Mouse (Mus musculus): Measurements from ENCODE around the gene Pard6a. TPM values are rescaled to one million over a fixed set of nuclear protein-coding genes. Genes with fewer than 3 reads are reported as not detected.

Gene Pard6a
- polyA plus RNA-seq, 1 experiment from 2014 or later: 15.0 TPM

DNA sequence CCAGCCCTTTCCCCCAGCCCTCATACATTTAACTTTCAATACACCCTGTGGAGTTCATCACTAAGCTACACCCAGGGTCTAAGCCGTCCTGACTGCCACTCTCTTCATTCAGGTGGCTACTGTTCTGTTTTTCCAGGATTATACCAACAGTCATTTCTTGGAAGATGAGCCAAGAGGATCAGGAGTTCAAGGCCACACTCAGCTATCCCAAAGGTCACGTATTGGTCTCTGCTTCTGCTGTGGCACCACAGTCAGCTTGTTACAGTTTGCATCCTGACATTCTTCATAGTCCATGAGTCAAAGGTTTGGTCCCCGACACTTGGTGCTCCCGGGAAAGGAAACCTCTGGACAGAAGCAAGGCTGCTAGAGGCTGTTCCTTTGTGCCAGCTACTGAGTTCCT lies 18.7 kb downstream of the Pard6a start:
- no peaks in the 10 kb centered on the region for H3K9me3 ChIP-seq

DNA sequence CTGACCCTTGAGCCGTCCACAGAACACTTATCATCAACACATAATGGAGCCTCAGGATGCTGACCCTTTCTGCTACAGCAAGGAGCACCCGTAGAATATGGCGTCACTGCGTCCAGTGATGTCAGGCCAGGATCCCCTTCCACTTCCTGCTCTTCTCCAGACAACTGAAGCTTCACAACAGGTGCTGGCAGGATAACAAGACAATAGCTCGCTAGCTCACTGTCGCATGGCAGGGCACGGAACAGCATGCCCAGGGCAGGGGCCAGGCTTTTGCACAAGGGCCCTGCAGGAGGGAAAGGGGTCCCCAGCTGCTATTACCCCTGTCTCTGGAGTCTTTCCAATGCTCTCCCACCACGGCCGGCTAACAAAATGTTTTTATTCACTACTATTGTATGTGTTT lies 21.9 kb downstream of the Pard6a start:
- Histone ChIP-seq H3K27ac (no peak overlapping the region), H3K9me3 (no peaks in the 10 kb centered on the region), H3K36me3 (peaks cover 6% of the 10 kb centered on the region; the same call in 1 of the 2 replicates), H3K4me3 (replicated peaks) (no peak overlapping the region), H3K4me2 (no peak overlapping the region), H3K27me3 (replicated peaks) (no peaks in the 10 kb centered on the region), H3K4me1 (no peaks in the 10 kb centered on the region), H3K9ac (no peak overlapping the region)
- WGBS: 89% methylated on average over 9 of the region's 9 CpGs
- ATAC-seq (ENCODE audit: insufficient read depth, low FRiP score, low read depth): no peak

More for the DNA sequence above, 18.7 kb downstream of the Pard6a start:
- Histone ChIP-seq H3K4me3 (replicated peaks) (no peak overlapping the region), H3K27me3 (replicated peaks) (no peaks in the 10 kb centered on the region), H3K9ac (no peak overlapping the region), H3K36me3 (no peaks in the 10 kb centered on the region), H3K27ac (no peak overlapping the region), H3K4me1 (no peaks in the 10 kb centered on the region), H3K4me2 (no peak overlapping the region)
- WGBS: 80% methylated on average over 4 of the region's 4 CpGs
- ATAC-seq (ENCODE audit: insufficient read depth, low FRiP score, low read depth): no peak

DNA sequence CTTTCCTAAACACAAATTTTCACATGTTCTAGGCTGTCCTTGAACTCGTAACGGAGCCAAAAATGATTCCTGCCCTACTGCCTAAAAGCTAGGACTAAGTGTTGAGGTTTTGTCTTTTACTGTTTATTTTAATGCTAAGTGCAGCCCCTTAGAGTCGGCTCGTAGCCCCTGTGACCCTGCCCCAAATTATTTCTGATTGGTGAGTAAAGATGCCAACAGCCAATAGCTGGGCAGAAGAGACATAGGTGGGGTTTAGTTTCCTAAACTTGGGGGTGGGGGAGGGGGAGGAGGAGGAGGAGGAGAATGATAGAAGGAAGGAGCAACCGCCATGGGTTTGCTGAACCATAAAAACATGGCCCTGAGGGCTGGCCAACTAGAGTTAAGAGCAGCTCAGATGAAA lies 24.8 kb downstream of the Pard6a start:
- WGBS: 70% methylated on average over 5 of the region's 5 CpGs
- Histone ChIP-seq H3K4me1 (no peaks in the 10 kb centered on the region), H3K36me3 (peaks cover 6% of the 10 kb centered on the region; the same call in 1 of the 2 replicates), H3K9me3 (no peaks in the 10 kb centered on the region), H3K9ac (no peak overlapping the region), H3K4me2 (no peak overlapping the region), H3K4me3 (replicated peaks) (no peak overlapping the region), H3K27ac (no peak overlapping the region), H3K27me3 (replicated peaks) (no peaks in the 10 kb centered on the region)
- ATAC-seq (ENCODE audit: insufficient read depth, low FRiP score, low read depth): no peak

DNA sequence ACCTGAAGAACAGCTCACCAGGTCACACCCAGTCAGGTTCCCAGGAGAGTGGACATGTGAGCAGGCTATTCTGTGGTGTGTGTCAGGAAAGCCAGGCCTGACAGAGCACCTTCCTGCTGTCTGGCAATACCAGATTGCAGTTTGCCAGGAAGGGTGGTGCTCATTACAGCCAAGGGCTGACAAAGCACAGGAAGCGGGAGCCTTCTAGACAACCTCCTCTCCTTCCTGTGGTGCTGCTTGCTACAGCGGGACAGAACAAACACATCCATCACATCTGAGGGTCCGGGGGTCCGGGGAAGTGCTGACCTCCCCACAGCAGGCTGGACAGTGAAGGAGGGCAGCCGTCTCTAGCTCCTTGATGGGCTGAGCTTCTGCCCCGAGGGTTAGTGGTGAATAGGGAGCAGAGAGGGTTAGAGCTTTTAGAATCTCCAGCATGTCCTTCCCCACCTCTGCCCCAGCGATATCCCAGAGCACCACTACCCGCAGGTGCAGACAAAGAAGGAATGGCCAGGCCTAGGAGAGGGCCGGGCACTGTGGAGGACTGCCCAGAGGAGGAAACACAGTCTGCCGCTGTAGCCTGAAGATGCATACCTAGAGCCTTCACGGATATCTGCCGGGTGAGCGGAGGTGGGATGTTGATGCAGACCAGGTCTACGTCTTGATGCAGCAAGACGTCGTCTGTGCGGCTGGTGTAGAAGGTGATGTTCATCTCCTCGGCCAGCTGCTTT lies 26.6 kb downstream of the Pard6a start:
- Histone ChIP-seq H3K4me1 (no peaks in the 10 kb centered on the region), H3K27ac (peak overlapping the region; percentile 51; the same call in 1 of the 2 replicates), H3K4me3 (replicated peaks) (no peak overlapping the region), H3K27me3 (replicated peaks) (no peaks in the 10 kb centered on the region), H3K9me3 (no peaks in the 10 kb centered on the region), H3K36me3 (peaks cover 6% of the 10 kb centered on the region; the same call in 1 of the 2 replicates), H3K4me2 (no peak overlapping the region), H3K9ac (no peak overlapping the region)
- 71% methylated on average over 18 of the region's 18 CpGs for WGBS
- ATAC-seq (ENCODE audit: insufficient read depth, low FRiP score, low read depth): no peak

DNA sequence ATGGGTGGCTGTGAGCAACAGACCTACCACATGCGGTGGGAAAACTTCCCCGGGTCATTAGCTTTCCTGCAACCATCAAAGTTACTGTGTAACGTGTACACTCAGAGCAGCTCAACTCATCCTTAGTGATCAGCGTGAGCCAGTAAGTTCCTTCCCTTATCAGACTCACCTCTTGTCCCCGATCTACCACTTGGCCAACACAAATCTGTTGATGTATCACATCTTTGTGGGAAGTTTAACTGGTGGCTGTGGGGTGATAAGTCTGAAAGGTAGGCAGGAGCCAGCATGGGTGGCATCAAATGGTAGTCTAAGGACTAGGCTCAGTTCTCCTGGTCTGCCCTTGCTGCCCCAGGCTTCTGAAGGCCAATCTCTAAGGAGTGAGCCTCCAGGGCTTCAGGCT lies 31.2 kb downstream of the Pard6a start:
- no peak overlapping the region for H3K9ac ChIP-seq
- no peak overlapping the region for H3K27ac ChIP-seq
- ATAC-seq (ENCODE audit: insufficient read depth, low FRiP score, low read depth): no peak
- H3K36me3 ChIP-seq: peaks cover 5% of the 10 kb centered on the region; the same call in 1 of the 2 replicates
- H3K4me1 ChIP-seq: no peaks in the 10 kb centered on the region
- H3K4me2 ChIP-seq: no peak overlapping the region
- WGBS: 85% methylated on average over 5 of the region's 5 CpGs
- no peaks in the 10 kb centered on the region for H3K9me3 ChIP-seq
- no peak overlapping the region for H3K4me3 ChIP-seq (replicated peaks)
- no peaks in the 10 kb centered on the region for H3K27me3 ChIP-seq (replicated peaks)

DNA sequence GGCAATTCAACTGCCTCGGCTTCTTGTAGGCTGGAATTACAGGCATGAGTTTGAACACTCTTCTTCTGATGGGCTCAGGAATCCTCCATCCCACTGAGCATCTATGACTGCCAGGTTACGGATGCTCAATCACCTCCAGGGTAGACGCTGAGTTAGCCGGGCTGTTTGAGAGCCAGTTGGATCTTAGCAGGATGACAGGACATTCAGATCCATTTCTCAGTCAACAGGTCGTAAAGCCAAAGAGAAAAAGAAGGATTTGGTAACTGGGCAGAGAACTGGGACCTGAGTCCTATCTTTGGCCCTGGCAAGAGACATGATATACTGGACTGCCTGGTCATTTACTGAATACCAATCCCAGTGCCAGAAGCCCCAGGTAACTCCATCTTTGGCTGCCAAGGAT lies 38.3 kb downstream of the Pard6a start:
- H3K4me3 ChIP-seq (replicated peaks): no peak overlapping the region
- 88% methylated on average over 5 of the region's 5 CpGs for WGBS
- H3K36me3 ChIP-seq: no peaks in the 10 kb centered on the region
- no peak overlapping the region for H3K27ac ChIP-seq
- H3K4me2 ChIP-seq: no peak overlapping the region
- no peaks in the 10 kb centered on the region for H3K9me3 ChIP-seq
- no peak for ATAC-seq (ENCODE audit: insufficient read depth, low FRiP score, low read depth)
- no peak overlapping the region for H3K9ac ChIP-seq
- no peaks in the 10 kb centered on the region for H3K27me3 ChIP-seq (replicated peaks)
- H3K4me1 ChIP-seq: no peaks in the 10 kb centered on the region

DNA sequence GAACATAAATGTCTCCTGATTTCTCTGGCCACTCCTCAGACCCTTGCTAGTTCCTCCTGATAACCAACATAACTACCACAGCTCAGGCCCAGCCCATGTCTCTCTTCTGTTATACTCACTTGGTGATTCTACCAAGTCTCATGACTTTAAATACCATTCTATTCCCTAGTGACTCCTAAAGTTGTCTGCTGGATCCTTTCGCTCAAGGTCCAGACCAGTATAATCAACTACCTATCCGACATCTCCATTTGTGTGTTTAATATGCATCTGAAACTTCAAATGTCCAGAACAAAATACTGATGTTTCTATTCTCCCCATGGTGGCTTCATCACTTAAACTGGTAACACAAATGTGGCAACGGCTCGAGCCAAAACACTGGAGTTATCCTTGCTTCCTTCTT lies 42.4 kb downstream of the Pard6a start:
- Histone ChIP-seq H3K27ac (no peak overlapping the region), H3K9ac (no peak overlapping the region), H3K36me3 (no peaks in the 10 kb centered on the region), H3K9me3 (no peaks in the 10 kb centered on the region), H3K4me1 (no peaks in the 10 kb centered on the region), H3K27me3 (replicated peaks) (no peaks in the 10 kb centered on the region), H3K4me3 (replicated peaks) (no peak overlapping the region), H3K4me2 (no peak overlapping the region)
- WGBS: 83% methylated on average over 4 of the region's 4 CpGs
- ATAC-seq (ENCODE audit: insufficient read depth, low FRiP score, low read depth): no peak

DNA sequence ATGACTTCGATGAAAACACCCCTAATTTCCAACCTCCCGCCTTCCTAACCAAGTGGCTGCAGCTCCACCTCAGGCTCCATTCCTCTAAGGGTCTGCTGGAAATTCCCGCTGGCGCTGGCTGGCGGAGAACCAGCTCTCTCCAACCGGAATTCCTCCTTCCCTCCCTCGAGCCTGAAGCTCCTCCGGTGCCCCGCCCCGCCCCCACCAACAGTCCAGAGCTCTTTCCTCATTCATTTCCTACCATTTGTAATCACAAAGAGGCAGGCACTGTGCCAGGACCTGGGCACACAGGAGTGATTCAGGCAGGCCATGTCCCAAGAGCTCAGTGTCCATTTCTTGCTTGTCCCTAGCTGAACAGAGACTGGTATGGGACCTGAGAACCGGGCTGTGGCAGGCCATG lies 49.7 kb downstream of the Pard6a start:
- H3K9me3 ChIP-seq: no peaks in the 10 kb centered on the region
- peak overlapping the region; percentile 12; the same call in 1 of the 2 replicates for H3K27ac ChIP-seq
- ATAC-seq (ENCODE audit: insufficient read depth, low FRiP score, low read depth): peak; percentile 45; the same call in 1 of the 2 replicates
- H3K4me2 ChIP-seq: peak overlapping the region; percentile 37
- no peak overlapping the region for H3K9ac ChIP-seq
- no peak overlapping the region for H3K4me3 ChIP-seq (replicated peaks)
- 20% methylated on average over 11 of the region's 11 CpGs for WGBS
- no peaks in the 10 kb centered on the region for H3K27me3 ChIP-seq (replicated peaks)
- H3K36me3 ChIP-seq: no peaks in the 10 kb centered on the region
- H3K4me1 ChIP-seq: peaks cover 15% of the 10 kb centered on the region

Other genes with a start within 250 kb of the Pard6a start
- 44.7 and 45.5 TPM in 2 replicates for gene Tppp3, start 229.6 kb upstream of the Pard6a start, polyA plus RNA-seq (2015; fragmentation: Nextera tagmentation; extraction: Ambion mirVana)
- gene Zdhhc1, start 204.2 kb upstream of the Pard6a start, polyA plus RNA-seq (2015; fragmentation: Nextera tagmentation; extraction: Ambion mirVana): 32.2 and 34.7 TPM in 2 replicates
- 2.5 and 2.7 TPM in 2 replicates for gene Hsd11b2, start 182.4 kb upstream of the Pard6a start, polyA plus RNA-seq (2015; fragmentation: Nextera tagmentation; extraction: Ambion mirVana)
- gene Atp6v0d1, start 135.1 kb upstream of the Pard6a start, polyA plus RNA-seq (2015; fragmentation: Nextera tagmentation; extraction: Ambion mirVana): 73.2 and 75.8 TPM in 2 replicates
- gene Ripor1, start 95.9 kb upstream of the Pard6a start, polyA plus RNA-seq (2015; fragmentation: Nextera tagmentation; extraction: Ambion mirVana): 21.0 and 23.4 TPM in 2 replicates
- gene Ctcf, start 64.6 kb upstream of the Pard6a start, polyA plus RNA-seq (2015; fragmentation: Nextera tagmentation; extraction: Ambion mirVana): 109 and 112 TPM in 2 replicates
- 0.77 and 1.1 TPM in 2 replicates for gene Agrp, start 63.8 kb upstream of the Pard6a start, polyA plus RNA-seq (2015; fragmentation: Nextera tagmentation; extraction: Ambion mirVana)
- gene Carmil2, start 14.9 kb upstream of the Pard6a start, polyA plus RNA-seq (2015; fragmentation: Nextera tagmentation; extraction: Ambion mirVana): 1.2 and 1.4 TPM in 2 replicates
- 45.0 and 52.8 TPM in 2 replicates for gene Acd, start within 50 bp of the Pard6a start, polyA plus RNA-seq (2015; fragmentation: Nextera tagmentation; extraction: Ambion mirVana)
- 0.19 TPM in 1 of 2 replicates, not detected in the other for gene 4933405L10Rik, start 6.5 kb downstream of the Pard6a start, polyA plus RNA-seq (2015; fragmentation: Nextera tagmentation; extraction: Ambion mirVana)
- 18.0 and 18.1 TPM in 2 replicates for gene Enkd1, start 7.1 kb downstream of the Pard6a start, polyA plus RNA-seq (2015; fragmentation: Nextera tagmentation; extraction: Ambion mirVana)
- gene Gfod2, start 57.5 kb downstream of the Pard6a start, polyA plus RNA-seq (2015; fragmentation: Nextera tagmentation; extraction: Ambion mirVana): 16.0 and 16.2 TPM in 2 replicates
- 13.1 and 13.4 TPM in 2 replicates for gene Ranbp10, start 126.2 kb downstream of the Pard6a start, polyA plus RNA-seq (2015; fragmentation: Nextera tagmentation; extraction: Ambion mirVana)
- gene Tsnaxip1, start 126.6 kb downstream of the Pard6a start, polyA plus RNA-seq (2015; fragmentation: Nextera tagmentation; extraction: Ambion mirVana): not detected in 2 replicates
- 38.0 and 41.2 TPM in 2 replicates for gene Cenpt, start 152.1 kb downstream of the Pard6a start, polyA plus RNA-seq (2015; fragmentation: Nextera tagmentation; extraction: Ambion mirVana)
- gene Thap11, start 154.0 kb downstream of the Pard6a start, polyA plus RNA-seq (2015; fragmentation: Nextera tagmentation; extraction: Ambion mirVana): 61.6 and 63.3 TPM in 2 replicates
- 151 and 214 TPM in 2 replicates for gene Nutf2, start 159.4 kb downstream of the Pard6a start, polyA plus RNA-seq (2015; fragmentation: Nextera tagmentation; extraction: Ambion mirVana)
- gene Edc4, start 179.7 kb downstream of the Pard6a start, polyA plus RNA-seq (2015; fragmentation: Nextera tagmentation; extraction: Ambion mirVana): 35.7 and 41.9 TPM in 2 replicates
- gene Nrn1l, start 192.4 kb downstream of the Pard6a start, polyA plus RNA-seq (2015; fragmentation: Nextera tagmentation; extraction: Ambion mirVana): 0.31 and 0.63 TPM in 2 replicates
- gene Pskh1, start 199.3 kb downstream of the Pard6a start, polyA plus RNA-seq (2015; fragmentation: Nextera tagmentation; extraction: Ambion mirVana): 28.7 and 30.7 TPM in 2 replicates
- gene Ctrl, start 232.7 kb downstream of the Pard6a start, polyA plus RNA-seq (2015; fragmentation: Nextera tagmentation; extraction: Ambion mirVana): 1.9 and 3.8 TPM in 2 replicates
- 61.2 and 61.4 TPM in 2 replicates for gene Psmb10, start 237.3 kb downstream of the Pard6a start, polyA plus RNA-seq (2015; fragmentation: Nextera tagmentation; extraction: Ambion mirVana)
- gene Lcat, start 242.2 kb downstream of the Pard6a start, polyA plus RNA-seq (2015; fragmentation: Nextera tagmentation; extraction: Ambion mirVana): 2.9 and 5.8 TPM in 2 replicates

Measured in stomach, embryonic 15.5 days (tissue).